Mouse (Mus musculus): ENCODE results near the gene Gm49450. TPM values are rescaled to one million over a fixed set of nuclear protein-coding genes. Genes with fewer than 3 reads are reported as not detected.

Gm49450 gene
- polyA plus RNA-seq, 1 experiment: not detected

GRCm38 (mm10) chr15:98959531-98959930 is 6.2 kb upstream of the Gm49450 start:
- H3K9me3 ChIP-seq (replicated peaks; ENCODE audit: control insufficient read depth, insufficient read depth, low read length, poor library complexity, severe bottlenecking): no peaks in the 10 kb centered on the region
- TF ChIP-seq CTCF (IDR thresholded peaks at IDR 0.05; ENCODE audit: low read depth, low read length) (no peak), EP300 (IDR thresholded peaks at IDR 0.05; ENCODE audit: insufficient read depth, low read depth, low read length) (no peak), POLR2A (IDR thresholded peaks at IDR 0.05; ENCODE audit: insufficient read depth, low read length) (no peak)
- H3K27ac ChIP-seq (ENCODE audit: insufficient read depth, low read length): no peak overlapping the region
- no peaks in the 10 kb centered on the region for H3K27me3 ChIP-seq (ENCODE audit: control insufficient read depth, insufficient read depth, low read length, poor library complexity, severe bottlenecking)
- no peak overlapping the region for H3K4me3 ChIP-seq (ENCODE audit: low read depth, low read length)
- no peaks in the 10 kb centered on the region for H3K4me1 ChIP-seq (ENCODE audit: control insufficient read depth, insufficient read depth, low read length)
- no peaks in the 10 kb centered on the region for H3K36me3 ChIP-seq (ENCODE audit: control insufficient read depth, insufficient read depth, low read length, poor library complexity, severe bottlenecking)
- H3K9ac ChIP-seq (ENCODE audit: low read depth, poor library complexity, severe bottlenecking): no peak overlapping the region

GRCm38 (mm10) chr15:98958901-98959420 is 5.6 kb upstream of the Gm49450 start:
- Histone ChIP-seq H3K4me3 (ENCODE audit: low read depth, low read length) (no peak overlapping the region), H3K36me3 (ENCODE audit: control insufficient read depth, insufficient read depth, low read length, poor library complexity, severe bottlenecking) (no peaks in the 10 kb centered on the region)
- TF ChIP-seq EP300 (IDR thresholded peaks at IDR 0.05; ENCODE audit: insufficient read depth, low read depth, low read length): no peak
- TF ChIP-seq POLR2A (IDR thresholded peaks at IDR 0.05; ENCODE audit: insufficient read depth, low read length): no peak
- no peak for TF ChIP-seq CTCF (IDR thresholded peaks at IDR 0.05; ENCODE audit: low read depth, low read length)

GRCm38 (mm10) chr15:98957475-98957874 is 4.1 kb upstream of the Gm49450 start:
- TF ChIP-seq CTCF (IDR thresholded peaks at IDR 0.05; ENCODE audit: low read depth, low read length): no peak
- TF ChIP-seq POLR2A (IDR thresholded peaks at IDR 0.05; ENCODE audit: insufficient read depth, low read length): no peak
- no peak for TF ChIP-seq EP300 (IDR thresholded peaks at IDR 0.05; ENCODE audit: insufficient read depth, low read depth, low read length)

More at GRCm38 (mm10) chr15:98958901-98959420, 5.6 kb upstream of the Gm49450 start:
- Histone ChIP-seq H3K9me3 (replicated peaks; ENCODE audit: control insufficient read depth, insufficient read depth, low read length, poor library complexity, severe bottlenecking) (no peaks in the 10 kb centered on the region), H3K9ac (ENCODE audit: low read depth, poor library complexity, severe bottlenecking) (no peak overlapping the region), H3K27ac (ENCODE audit: insufficient read depth, low read length) (no peak overlapping the region), H3K4me1 (ENCODE audit: control insufficient read depth, insufficient read depth, low read length) (peaks cover under 1% of the 10 kb centered on the region), H3K27me3 (ENCODE audit: control insufficient read depth, insufficient read depth, low read length, poor library complexity, severe bottlenecking) (no peaks in the 10 kb centered on the region)

GRCm38 (mm10) chr15:98956000-98956399 is 2.6 kb upstream of the Gm49450 start:
- no peak overlapping the region for H3K4me3 ChIP-seq (ENCODE audit: low read depth, low read length)
- no peaks in the 10 kb centered on the region for H3K9me3 ChIP-seq (replicated peaks; ENCODE audit: control insufficient read depth, insufficient read depth, low read length, poor library complexity, severe bottlenecking)
- no peak overlapping the region for H3K27ac ChIP-seq (ENCODE audit: insufficient read depth, low read length)
- no peak for TF ChIP-seq CTCF (IDR thresholded peaks at IDR 0.05; ENCODE audit: low read depth, low read length)
- no peak for TF ChIP-seq POLR2A (IDR thresholded peaks at IDR 0.05; ENCODE audit: insufficient read depth, low read length)
- TF ChIP-seq EP300 (IDR thresholded peaks at IDR 0.05; ENCODE audit: insufficient read depth, low read depth, low read length): no peak
- no peaks in the 10 kb centered on the region for H3K36me3 ChIP-seq (ENCODE audit: control insufficient read depth, insufficient read depth, low read length, poor library complexity, severe bottlenecking)
- no peaks in the 10 kb centered on the region for H3K27me3 ChIP-seq (ENCODE audit: control insufficient read depth, insufficient read depth, low read length, poor library complexity, severe bottlenecking)
- H3K4me1 ChIP-seq (ENCODE audit: control insufficient read depth, insufficient read depth, low read length): peaks cover 4% of the 10 kb centered on the region
- no peak overlapping the region for H3K9ac ChIP-seq (ENCODE audit: low read depth, poor library complexity, severe bottlenecking)

More at GRCm38 (mm10) chr15:98957475-98957874, 4.1 kb upstream of the Gm49450 start:
- no peak overlapping the region for H3K27ac ChIP-seq (ENCODE audit: insufficient read depth, low read length)
- H3K36me3 ChIP-seq (ENCODE audit: control insufficient read depth, insufficient read depth, low read length, poor library complexity, severe bottlenecking): no peaks in the 10 kb centered on the region
- no peak overlapping the region for H3K4me3 ChIP-seq (ENCODE audit: low read depth, low read length)
- H3K9ac ChIP-seq (ENCODE audit: low read depth, poor library complexity, severe bottlenecking): no peak overlapping the region
- no peaks in the 10 kb centered on the region for H3K27me3 ChIP-seq (ENCODE audit: control insufficient read depth, insufficient read depth, low read length, poor library complexity, severe bottlenecking)
- H3K4me1 ChIP-seq (ENCODE audit: control insufficient read depth, insufficient read depth, low read length): peaks cover 2% of the 10 kb centered on the region
- H3K9me3 ChIP-seq (replicated peaks; ENCODE audit: control insufficient read depth, insufficient read depth, low read length, poor library complexity, severe bottlenecking): no peaks in the 10 kb centered on the region

- TF ChIP-seq CTCF (IDR thresholded peaks at IDR 0.05; ENCODE audit: low read depth, low read length) (no peak), EP300 (IDR thresholded peaks at IDR 0.05; ENCODE audit: insufficient read depth, low read depth, low read length) (no peak), POLR2A (IDR thresholded peaks at IDR 0.05; ENCODE audit: insufficient read depth, low read length) (no peak)
- no peak overlapping the region for H3K4me3 ChIP-seq (ENCODE audit: low read depth, low read length)
- no peaks in the 10 kb centered on the region for H3K27me3 ChIP-seq (ENCODE audit: control insufficient read depth, insufficient read depth, low read length, poor library complexity, severe bottlenecking)
- H3K9me3 ChIP-seq (replicated peaks; ENCODE audit: control insufficient read depth, insufficient read depth, low read length, poor library complexity, severe bottlenecking): no peaks in the 10 kb centered on the region
- H3K4me1 ChIP-seq (ENCODE audit: control insufficient read depth, insufficient read depth, low read length): peaks cover 4% of the 10 kb centered on the region
- no peak overlapping the region for H3K9ac ChIP-seq (ENCODE audit: low read depth, poor library complexity, severe bottlenecking)
- no peaks in the 10 kb centered on the region for H3K36me3 ChIP-seq (ENCODE audit: control insufficient read depth, insufficient read depth, low read length, poor library complexity, severe bottlenecking)
- no peak overlapping the region for H3K27ac ChIP-seq (ENCODE audit: insufficient read depth, low read length)
Measured at GRCm38 (mm10) chr15:98955324-98955723, 2.0 kb upstream of the Gm49450 start.

- H3K4me1 ChIP-seq (ENCODE audit: control insufficient read depth, insufficient read depth, low read length): peaks cover 4% of the 10 kb centered on the region
- no peaks in the 10 kb centered on the region for H3K27me3 ChIP-seq (ENCODE audit: control insufficient read depth, insufficient read depth, low read length, poor library complexity, severe bottlenecking)
- peak overlapping the region; percentile 26; the same call in 1 of the 2 replicates for H3K27ac ChIP-seq (ENCODE audit: insufficient read depth, low read length)
- no peak for TF ChIP-seq EP300 (IDR thresholded peaks at IDR 0.05; ENCODE audit: insufficient read depth, low read depth, low read length)
- no peak for TF ChIP-seq POLR2A (IDR thresholded peaks at IDR 0.05; ENCODE audit: insufficient read depth, low read length)
- no peak for TF ChIP-seq CTCF (IDR thresholded peaks at IDR 0.05; ENCODE audit: low read depth, low read length)
- no peaks in the 10 kb centered on the region for H3K9me3 ChIP-seq (replicated peaks; ENCODE audit: control insufficient read depth, insufficient read depth, low read length, poor library complexity, severe bottlenecking)
- no peak overlapping the region for H3K9ac ChIP-seq (ENCODE audit: low read depth, poor library complexity, severe bottlenecking)
- peaks cover 2% of the 10 kb centered on the region; the same call in 1 of the 2 replicates for H3K36me3 ChIP-seq (ENCODE audit: control insufficient read depth, insufficient read depth, low read length, poor library complexity, severe bottlenecking)
- H3K4me3 ChIP-seq (ENCODE audit: low read depth, low read length): no peak overlapping the region
Measured at GRCm38 (mm10) chr15:98954425-98955253, 1.3 kb upstream of the Gm49450 start.

All from ES-Bruce4 (cell line).